Mouse (Mus musculus): ENCODE results near the gene Cts8. TPM values are rescaled to one million over a fixed set of nuclear protein-coding genes. Genes with fewer than 3 reads are reported as not detected.

Gene Cts8
- polyA plus RNA-seq (2012; rRNA removed), result not detected in 2 replicates

DNA sequence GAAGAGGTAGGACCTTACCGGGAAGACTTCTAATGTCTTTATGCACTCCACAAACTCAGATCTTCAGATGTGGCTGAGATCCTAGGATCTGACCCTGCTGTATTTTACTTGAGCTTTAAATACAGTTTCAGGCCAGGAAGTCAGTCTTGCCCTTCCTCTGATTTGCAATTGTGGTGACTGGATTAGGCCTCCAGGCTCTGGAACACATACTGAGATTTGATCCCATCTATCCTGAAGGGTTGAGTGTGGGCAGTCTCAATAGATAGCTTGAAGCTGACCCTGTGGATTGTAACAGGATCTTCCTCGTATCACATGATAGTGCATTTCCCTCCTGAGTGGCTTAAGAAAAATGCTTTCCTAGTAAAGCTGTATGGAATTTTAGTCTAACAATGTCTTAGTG, at the start of gene Cts8:
Gene Cts8, minus strand, starts transcription at position 101 of the 400 bp plus-strand sequence.
- no peak within 1 kb of the TSS for H3K4me3 ChIP-seq (ENCODE audit: extremely low read depth, insufficient read depth, insufficient read length)
- no peaks in the 10 kb centered on the region for H3K4me1 ChIP-seq (ENCODE audit: control insufficient read depth, insufficient read depth, insufficient read length)
- WGBS, result 88% methylated on average over 2 of the region's 2 CpGs
- no peak within 1 kb of the TSS for H3K27ac ChIP-seq (ENCODE audit: insufficient read depth, low read length)
- DNase-seq (ENCODE audit: low read depth in 1 of 2, low spot score in 2 of 2), result no peak
- TF ChIP-seq CTCF (IDR thresholded peaks at IDR 0.05; ENCODE audit: extremely low read depth, insufficient read depth, insufficient read length, insufficient replicate concordance), result no peak
- TF ChIP-seq POLR2A (IDR thresholded peaks at IDR 0.05; ENCODE audit: low read depth, low read length), result no peak
- H3K36me3 ChIP-seq (ENCODE audit: control insufficient read depth, insufficient read depth, low read length), result no peaks in the 10 kb centered on the region
- no peaks in the 10 kb centered on the region for H3K27me3 ChIP-seq (ENCODE audit: control insufficient read depth, insufficient read depth, low read length)

DNA sequence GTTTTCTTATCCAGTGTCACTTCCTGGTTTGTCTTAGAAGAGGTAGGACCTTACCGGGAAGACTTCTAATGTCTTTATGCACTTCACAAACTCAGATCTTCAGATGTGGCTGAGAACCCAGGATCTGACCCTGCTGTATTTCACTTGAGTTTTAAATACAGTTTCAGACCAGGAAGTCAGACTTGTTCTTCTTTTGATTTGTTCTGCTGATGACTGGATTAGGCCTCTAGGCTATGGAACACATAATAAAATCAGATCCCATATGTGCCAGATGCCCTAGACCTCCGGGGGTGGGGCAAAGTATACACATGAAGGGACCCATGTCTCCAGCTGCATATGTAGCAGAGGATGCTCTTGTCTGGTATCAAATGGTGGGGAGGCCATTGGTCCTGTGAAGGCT, 33.6 kb upstream of the Cts8 start, which contains the start of gene Gm49398:
Gene Gm49398, minus strand, starts transcription at position 101 of the 400 bp plus-strand sequence.
- Histone ChIP-seq H3K27ac (ENCODE audit: insufficient read depth, low read length) (no peak within 1 kb of the TSS), H3K27me3 (ENCODE audit: control insufficient read depth, insufficient read depth, low read length) (no peaks in the 10 kb centered on the region), H3K36me3 (ENCODE audit: control insufficient read depth, insufficient read depth, low read length) (no peaks in the 10 kb centered on the region), H3K4me1 (ENCODE audit: control insufficient read depth, insufficient read depth, insufficient read length) (no peaks in the 10 kb centered on the region), H3K4me3 (ENCODE audit: extremely low read depth, insufficient read depth, insufficient read length) (no peak within 1 kb of the TSS)
- 91% methylated on average over 2 of the region's 2 CpGs for WGBS
- DNase-seq (ENCODE audit: low read depth in 1 of 2, low spot score in 2 of 2), result no peak
- TF ChIP-seq POLR2A (IDR thresholded peaks at IDR 0.05; ENCODE audit: low read depth, low read length) (no peak), CTCF (IDR thresholded peaks at IDR 0.05; ENCODE audit: extremely low read depth, insufficient read depth, insufficient read length, insufficient replicate concordance) (no peak)

DNA sequence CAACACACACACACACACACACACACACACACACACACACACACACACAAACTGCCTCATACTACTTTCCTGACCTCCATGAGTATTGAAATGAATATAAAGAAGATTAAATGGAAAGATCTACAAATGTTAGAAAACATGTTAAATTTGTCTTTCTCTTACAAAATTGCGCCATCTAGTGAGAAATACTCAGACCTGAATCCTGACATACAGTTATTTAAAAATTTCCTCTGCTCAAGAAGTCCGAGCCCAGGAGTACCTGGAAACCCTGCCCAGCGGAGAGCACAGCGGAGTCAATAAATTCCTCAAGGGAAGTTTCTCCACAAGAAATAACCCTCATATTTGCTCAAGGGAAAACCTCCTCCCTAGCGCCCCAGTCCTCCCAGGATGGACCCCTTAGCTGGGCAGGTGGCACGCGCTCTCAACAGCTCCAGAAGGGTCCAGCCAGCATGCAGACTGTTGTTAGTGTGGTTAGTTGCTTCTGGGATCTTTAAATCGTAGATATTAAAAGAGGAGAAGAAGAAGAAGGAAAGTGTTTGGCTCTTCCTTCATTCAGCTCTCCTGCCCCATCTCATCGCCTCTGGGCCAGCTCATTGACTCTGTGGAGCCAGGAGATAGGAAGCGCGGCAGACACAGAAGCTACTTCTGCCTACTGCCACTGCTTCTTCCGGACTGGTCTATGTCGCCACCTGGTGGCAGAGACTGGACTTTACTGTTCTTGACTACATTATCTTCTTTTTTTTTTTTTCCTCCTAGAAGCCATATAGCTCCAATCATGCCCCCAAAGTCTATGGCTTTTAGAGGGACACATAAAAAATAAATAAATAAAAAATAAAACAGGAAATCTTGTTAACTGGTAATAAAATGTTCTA, 13.8 kb downstream of the Cts8 start:
- Histone ChIP-seq H3K4me3 (ENCODE audit: extremely low read depth, insufficient read depth, insufficient read length) (no peak overlapping the region), H3K36me3 (ENCODE audit: control insufficient read depth, insufficient read depth, low read length) (no peaks in the 10 kb centered on the region), H3K27ac (ENCODE audit: insufficient read depth, low read length) (no peak overlapping the region), H3K27me3 (ENCODE audit: control insufficient read depth, insufficient read depth, low read length) (no peaks in the 10 kb centered on the region), H3K4me1 (ENCODE audit: control insufficient read depth, insufficient read depth, insufficient read length) (no peaks in the 10 kb centered on the region)
- TF ChIP-seq CTCF (IDR thresholded peaks at IDR 0.05; ENCODE audit: extremely low read depth, insufficient read depth, insufficient read length, insufficient replicate concordance) (peak; percentile 42; the same call in 1 of the 2 replicates), POLR2A (IDR thresholded peaks at IDR 0.05; ENCODE audit: low read depth, low read length) (no peak)
- 39% methylated on average over 13 of the region's 13 CpGs for WGBS
- peak; percentile 0 to 5 for DNase-seq (ENCODE audit: low read depth in 1 of 2, low spot score in 2 of 2)

DNA sequence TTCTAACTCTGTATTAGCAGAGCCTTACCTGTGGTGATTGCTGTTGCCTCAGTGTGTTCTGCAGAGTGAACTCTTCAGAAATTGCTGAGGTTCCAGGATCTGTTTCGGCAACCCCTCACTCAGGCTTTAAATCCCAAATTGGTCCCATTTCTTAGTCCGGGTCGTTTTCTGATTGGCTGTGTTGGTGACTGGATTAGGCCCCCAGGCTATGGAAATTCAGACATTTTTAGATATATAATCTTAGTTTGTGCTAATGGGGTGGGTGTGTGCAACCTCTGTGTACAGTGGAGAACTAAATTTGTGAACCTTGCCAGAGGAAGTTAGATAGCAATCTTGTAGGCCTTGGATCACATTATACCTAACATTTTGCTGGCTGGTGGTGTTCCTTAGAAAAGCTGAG, 51.8 kb downstream of the Cts8 start, which contains the start of gene Cts6:
Gene Cts6, minus strand, starts transcription at position 101 of the 400 bp plus-strand sequence.
- no peak within 1 kb of the TSS for H3K27ac ChIP-seq (ENCODE audit: insufficient read depth, low read length)
- H3K27me3 ChIP-seq (ENCODE audit: control insufficient read depth, insufficient read depth, low read length), result no peaks in the 10 kb centered on the region
- no peak within 1 kb of the TSS for H3K4me3 ChIP-seq (ENCODE audit: extremely low read depth, insufficient read depth, insufficient read length)
- no peak for TF ChIP-seq POLR2A (IDR thresholded peaks at IDR 0.05; ENCODE audit: low read depth, low read length)
- no peak for TF ChIP-seq CTCF (IDR thresholded peaks at IDR 0.05; ENCODE audit: extremely low read depth, insufficient read depth, insufficient read length, insufficient replicate concordance)
- H3K4me1 ChIP-seq (ENCODE audit: control insufficient read depth, insufficient read depth, insufficient read length), result no peaks in the 10 kb centered on the region
- 90% methylated on average over 3 of the region's 3 CpGs for WGBS
- no peaks in the 10 kb centered on the region for H3K36me3 ChIP-seq (ENCODE audit: control insufficient read depth, insufficient read depth, low read length)
- no peak for DNase-seq (ENCODE audit: low read depth in 1 of 2, low spot score in 2 of 2)

Other genes with a start within 250 kb of the Cts8 start
- not detected in 2 replicates for gene Ctsj, start 249.4 kb downstream of the Cts8 start, polyA plus RNA-seq (2012; rRNA removed)
- gene Ctsq, start 214.7 kb downstream of the Cts8 start, polyA plus RNA-seq (2012; rRNA removed), result not detected in 2 replicates
- not detected in 2 replicates for gene Ctsr, start 91.1 kb downstream of the Cts8 start, polyA plus RNA-seq (2012; rRNA removed)
- gene Cts6, start 51.9 kb downstream of the Cts8 start, polyA plus RNA-seq (2012; rRNA removed), result not detected in 2 replicates
- gene Gm49398, start 33.5 kb upstream of the Cts8 start, polyA plus RNA-seq (2012; rRNA removed), result not detected in 2 replicates
- not detected in 2 replicates for gene Cts7, start 102.8 kb upstream of the Cts8 start, polyA plus RNA-seq (2012; rRNA removed)

Data from spleen, adult 2 months (tissue).